8 mouse cellular contexts compared by ENCODE assay signal in genomic region chr6:140229295-140229694, GRCm38 (mm10).
DNase-seq lines count a peak whose midpoint lies in the region; ATAC-seq and TF ChIP-seq lines count a peak whose summit lies in the region.

No protein-coding gene starts in this region.

- no peak overlapping the region for H3K9ac ChIP-seq in forebrain, embryonic 16.5 days (replicated peaks; ENCODE audit: low read depth, low read length)
- H3K9ac ChIP-seq in forebrain, postnatal 0 days, result no peak overlapping the region

- H3K9me3 ChIP-seq in forebrain, embryonic 16.5 days (ENCODE audit: control insufficient read depth, low read length), result no peaks in the 10 kb centered on the region
- H3K9me3 ChIP-seq in forebrain, postnatal 0 days (ENCODE audit: low read length), result 0 out of 2 replicates have a peak, but pooled peaks cover 2% of the 10 kb centered on the region

- 64% methylated on average over 9 of the region's 9 CpGs for WGBS in forebrain, embryonic 16.5 days
- 42% methylated on average over 9 of the region's 9 CpGs for WGBS in forebrain, postnatal 0 days

- peak; percentile 58; the same call in 1 of the 2 replicates for ATAC-seq in forebrain, embryonic 16.5 days
- ATAC-seq in forebrain, postnatal 0 days, result no peak

- H3K27ac ChIP-seq in forebrain, embryonic 16.5 days (ENCODE audit: low read length), result no peak overlapping the region; the same call in 1 of the 2 replicates
- no peak overlapping the region for H3K27ac ChIP-seq in forebrain, postnatal 0 days (ENCODE audit: low read depth, low read length)

- no peaks in the 10 kb centered on the region for H3K36me3 ChIP-seq in forebrain, embryonic 16.5 days (ENCODE audit: control insufficient read depth, insufficient read depth)
- no peaks in the 10 kb centered on the region for H3K36me3 ChIP-seq in forebrain, postnatal 0 days (ENCODE audit: insufficient read depth)

- H3K4me3 ChIP-seq in forebrain, embryonic 16.5 days (replicated peaks; ENCODE audit: low read length), result no peak overlapping the region
- H3K4me3 ChIP-seq in forebrain, postnatal 0 days (ENCODE audit: low read depth, low read length), result no peak overlapping the region

- DNase-seq in forebrain, postnatal 0 days, result no peak
- peak; percentile 30 for DNase-seq in right cerebral cortex, postnatal 4 days
- no peak for DNase-seq in right cerebral cortex, postnatal 25 days
- peak; percentile 17 to 39 for DNase-seq in layer of hippocampus, postnatal 10 days (ENCODE audit: low spot score in 2 of 2)
- DNase-seq in testis, postnatal 14 days (ENCODE audit: low spot score), result peak; percentile 19
- no peak for DNase-seq in frontal cortex, postnatal 25 days (ENCODE audit: low spot score in 2 of 2)
- DNase-seq in spleen, postnatal 10 days (ENCODE audit: low spot score in 2 of 2), result no peak

- H3K4me2 ChIP-seq in forebrain, embryonic 16.5 days (ENCODE audit: low read length), result no peak overlapping the region
- H3K4me2 ChIP-seq in forebrain, postnatal 0 days (ENCODE audit: low read depth), result no peak overlapping the region

- H3K4me1 ChIP-seq in forebrain, embryonic 16.5 days (replicated peaks; ENCODE audit: control insufficient read depth, insufficient read depth, low read length), result peaks cover 8% of the 10 kb centered on the region
- H3K4me1 ChIP-seq in forebrain, postnatal 0 days (ENCODE audit: insufficient read depth), result no peaks in the 10 kb centered on the region; the same call in 1 of the 2 replicates

- no peak for TF ChIP-seq CTCF in forebrain, postnatal 0 days (IDR thresholded peaks at IDR 0.05; ENCODE audit: low read depth)

- no peaks in the 10 kb centered on the region for H3K27me3 ChIP-seq in forebrain, embryonic 16.5 days (replicated peaks; ENCODE audit: control insufficient read depth, insufficient read depth, low read length)
- H3K27me3 ChIP-seq in forebrain, postnatal 0 days (ENCODE audit: insufficient read depth, low read length), result no peaks in the 10 kb centered on the region

Comparison
In these comparisons a context has a peak if more than half of its experiments do, and no peak if none do; other contexts are left out.
1. DNase-seq: peak in right cerebral cortex, postnatal 4 days (single experiment), layer of hippocampus, postnatal 10 days (2 of 2) and testis, postnatal 14 days (single experiment); none in forebrain, postnatal 0 days (single experiment), right cerebral cortex, postnatal 25 days (single experiment), frontal cortex, postnatal 25 days (0 of 2) and spleen, postnatal 10 days (0 of 2).